Mouse (Mus musculus) cerebellum, adult 18-20 months (tissue): ENCODE data around the gene Ptprf.

Experiments
- DNase-seq, 2 experiments: peaks; one replicate each; pipeline ENCODE4 v3.0.0; 2021

Gene Ptprf

GRCm38 (mm10) chr4:118282182-118282562 is 9.0 kb downstream of the Ptprf start:
- DNase-seq, result no peak

- DNase-seq, result no peak
Measured at GRCm38 (mm10) chr4:118281444-118282181, 9.6 kb downstream of the Ptprf start.

DNA sequence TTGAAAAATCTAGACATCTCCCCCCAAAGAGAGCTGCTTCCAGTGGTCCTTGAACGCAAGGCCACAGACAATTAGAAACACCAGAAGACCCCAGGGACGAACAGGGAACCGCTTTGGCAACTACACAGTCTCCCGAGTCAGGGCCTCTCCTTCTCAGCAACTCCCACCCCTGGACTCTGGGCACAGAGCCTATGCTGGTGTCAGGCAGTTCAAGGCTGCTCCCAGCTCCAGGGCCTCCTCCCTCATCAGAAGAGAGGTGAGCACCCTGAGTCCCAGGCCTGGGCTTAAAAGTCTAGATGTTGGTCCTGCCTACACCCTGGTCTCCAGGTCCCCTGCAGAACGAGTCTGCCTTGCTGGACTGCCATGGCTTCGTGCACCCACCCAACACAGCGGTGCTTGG is 10.7 kb downstream of the Ptprf start:
- DNase-seq, result no peak

- DNase-seq, result peak in 1 of 2 experiments; percentile 34
Measured at GRCm38 (mm10) chr4:118276520-118277232, 14.5 kb downstream of the Ptprf start.

DNA sequence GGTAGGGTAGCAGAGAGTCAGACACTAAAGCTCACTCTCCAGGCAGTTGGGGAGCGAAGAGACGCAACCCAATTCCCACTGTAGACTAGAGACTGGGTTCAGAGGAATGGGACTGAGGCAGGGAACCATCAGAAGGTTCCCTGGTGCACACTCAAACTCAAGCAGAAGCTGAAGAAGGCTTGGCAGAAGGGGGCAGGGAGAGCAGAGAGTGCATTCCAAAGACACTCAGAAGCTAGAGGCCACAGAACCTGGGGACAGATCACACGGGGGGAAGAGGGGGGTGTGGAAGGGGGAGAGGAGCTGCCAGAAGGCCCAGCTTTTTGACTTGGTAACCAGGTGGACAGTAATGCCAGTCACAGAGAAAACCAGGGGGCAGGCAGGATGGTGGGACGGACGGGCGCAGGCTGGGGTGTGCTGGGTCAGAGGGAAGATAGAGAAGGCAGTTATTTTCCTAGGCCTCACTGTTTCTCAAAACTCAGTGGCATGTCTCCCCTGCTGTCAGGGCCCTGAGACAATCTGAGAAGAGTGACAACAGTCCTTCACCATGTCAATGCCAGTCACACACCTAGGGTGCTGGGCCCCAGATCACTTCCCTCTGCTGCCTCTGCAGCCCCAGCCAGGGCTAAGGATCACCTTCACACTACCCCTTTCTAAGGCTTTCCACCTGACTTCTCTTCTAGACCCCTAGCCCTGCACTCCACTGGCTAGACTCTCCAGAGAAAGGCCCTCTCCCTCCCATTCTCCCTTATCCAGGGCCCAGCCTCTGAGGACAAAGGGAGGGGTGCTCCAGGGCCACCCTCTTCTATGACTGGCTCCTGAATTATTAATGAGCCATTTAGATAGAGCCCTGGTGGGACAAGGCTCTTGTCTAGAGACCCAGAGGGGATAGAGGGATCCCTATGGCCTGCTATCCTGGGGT is 15.3 kb downstream of the Ptprf start:
- no peak for DNase-seq

DNA sequence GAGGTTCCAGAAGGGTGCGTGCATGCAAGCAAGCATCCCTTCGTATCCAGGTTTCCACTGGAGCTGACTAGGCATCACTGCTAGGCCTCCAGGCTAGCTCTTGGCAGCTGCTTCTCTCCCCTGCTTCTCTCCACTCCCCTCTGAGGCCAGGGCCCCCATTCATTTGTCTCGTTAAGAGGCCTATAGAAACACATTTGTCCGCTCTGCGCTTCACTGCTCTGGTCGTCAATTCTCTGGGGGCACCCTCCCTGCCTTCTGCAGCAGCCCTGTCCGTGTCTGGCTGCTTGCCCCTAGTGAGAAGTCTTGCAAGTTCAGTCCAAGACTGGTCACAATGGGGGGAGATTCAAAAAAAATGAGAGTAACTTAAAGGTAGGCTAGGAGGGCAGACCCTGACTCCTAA is 16.7 kb downstream of the Ptprf start:
- DNase-seq, result no peak

DNA sequence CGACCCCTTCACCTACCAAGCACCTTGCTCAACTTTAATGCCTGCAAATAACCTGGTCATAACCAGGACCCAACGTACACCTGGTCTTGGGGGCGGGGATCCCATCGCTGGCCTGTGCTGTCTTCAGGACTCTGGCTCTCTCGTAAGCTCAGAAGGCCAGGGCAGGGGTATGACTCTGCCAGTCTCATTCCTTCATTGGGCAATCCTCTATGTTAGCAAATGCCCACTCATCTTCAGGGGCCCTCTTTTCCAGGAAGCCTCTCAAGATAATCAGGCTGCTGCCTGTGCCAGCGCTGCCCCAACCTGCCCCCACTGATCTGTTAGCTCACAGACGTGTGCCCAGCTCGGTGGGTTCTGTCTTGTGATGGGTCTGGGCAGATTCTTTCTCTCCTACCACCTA is 17.2 kb downstream of the Ptprf start:
- DNase-seq, result no peak

- DNase-seq, result no peak
Measured at GRCm38 (mm10) chr4:118273545-118273944, 17.7 kb downstream of the Ptprf start.

GRCm38 (mm10) chr4:118272871-118273270 is 18.3 kb downstream of the Ptprf start:
- DNase-seq, result no peak

- peak; percentile 45 to 62 for DNase-seq
Measured at GRCm38 (mm10) chr4:118272258-118272657, 18.9 kb downstream of the Ptprf start.

- DNase-seq, result no peak
Measured at GRCm38 (mm10) chr4:118271556-118272074, 19.6 kb downstream of the Ptprf start.

- no peak for DNase-seq
Measured at GRCm38 (mm10) chr4:118270706-118271105, 20.5 kb downstream of the Ptprf start.

GRCm38 (mm10) chr4:118269999-118270398 is 21.2 kb downstream of the Ptprf start:
- no peak for DNase-seq

GRCm38 (mm10) chr4:118268429-118269212 is 22.6 kb downstream of the Ptprf start:
- no peak for DNase-seq

DNA sequence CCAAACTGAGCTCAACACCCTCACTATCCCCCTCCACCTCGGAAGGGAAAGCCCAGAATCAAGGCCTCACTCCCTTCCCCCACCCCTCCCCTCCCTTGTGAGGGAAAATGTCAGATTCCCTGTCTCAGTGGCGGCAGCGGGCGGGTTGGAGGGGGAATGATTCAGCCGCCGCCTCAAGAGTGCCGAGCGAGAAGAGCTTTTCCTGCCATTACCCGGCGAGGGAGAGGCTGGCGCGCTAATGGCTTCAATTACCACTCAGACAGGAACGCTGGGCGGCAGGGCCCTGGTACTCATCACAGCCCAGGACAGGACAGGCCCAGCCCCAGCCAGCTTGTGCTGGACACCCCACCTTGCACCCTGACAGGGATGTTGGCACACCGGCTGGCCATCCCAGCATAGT is 25.6 kb downstream of the Ptprf start:
- DNase-seq, result no peak

- no peak for DNase-seq
Measured at GRCm38 (mm10) chr4:118261771-118262473, 29.3 kb downstream of the Ptprf start.

GRCm38 (mm10) chr4:118261291-118261690 is 29.9 kb downstream of the Ptprf start:
- DNase-seq, result no peak

GRCm38 (mm10) chr4:118260551-118261267 is 30.5 kb downstream of the Ptprf start:
- DNase-seq, result peak; percentile 48 to 67

DNA sequence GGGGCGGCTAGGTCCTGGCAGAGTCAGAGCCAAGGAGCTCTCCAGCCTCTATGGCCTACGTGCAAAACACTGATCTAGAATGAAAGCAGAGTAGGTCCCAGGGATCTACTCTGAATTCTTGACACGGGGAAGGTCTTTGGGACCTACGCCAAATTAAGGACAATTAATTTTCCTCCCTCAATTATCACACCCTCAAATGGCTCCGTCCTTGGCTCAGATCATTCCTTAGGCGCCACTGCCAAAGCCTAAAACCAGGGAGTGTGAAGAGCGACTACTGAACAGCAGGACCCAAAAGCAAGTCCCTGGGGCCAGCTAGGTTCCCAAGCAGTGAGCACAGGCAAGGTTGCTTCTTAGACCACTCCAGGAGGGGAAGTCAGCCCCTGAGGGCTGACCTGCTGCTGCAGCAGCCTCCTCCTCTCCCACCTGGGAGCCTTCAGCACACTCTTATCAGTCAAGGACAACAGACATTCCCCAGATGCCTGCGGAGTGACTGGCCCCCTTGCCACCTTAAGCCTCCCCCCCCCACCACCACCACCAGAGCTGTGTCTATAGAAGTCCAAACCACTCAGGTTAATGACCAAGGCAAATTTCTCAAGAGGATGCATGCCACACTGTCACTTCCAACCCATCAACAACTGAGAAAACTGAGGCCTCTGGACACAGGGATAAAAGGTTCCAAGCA is 31.3 kb downstream of the Ptprf start:
- DNase-seq, result no peak

- DNase-seq, result no peak
Measured at GRCm38 (mm10) chr4:118257977-118258376, 33.2 kb downstream of the Ptprf start.
